Mouse (Mus musculus) erythroblast, embryonic 14.5 days (primary cell): ENCODE measurements at regions not wholly inside any gene's neighbourhood (a gene's known extent, or its start where the extent isn't known, plus 50 kb on each side); places are given as distances from the start of the nearest gene placed in this dataset.

Source experiments
- GATA1 ChIP-seq: IDR thresholded peaks from 2 replicates; pipeline ENCODE4 v1.6.1; 2012; ENCODE audit warnings: low read length, inconsistent platforms, mixed read lengths
- TAL1 ChIP-seq: IDR thresholded peaks from 3 replicates; pipeline ENCODE4 v1.6.1; 2012; ENCODE audit warnings: low read length, inconsistent platforms, mixed read lengths

- TF ChIP-seq TAL1 (no peak), GATA1 (no peak)
Measured at GRCm38 (mm10) chr4:98187038-98187437, 196.1 kb downstream of the Tm2d1 start.
